Mouse (Mus musculus): ENCODE measurements around the gene Ptgis.

- no peak for TF ChIP-seq POLR2A (IDR thresholded peaks at IDR 0.05; ENCODE audit: low read depth, low read length)
- no peak for TF ChIP-seq CTCF (IDR thresholded peaks at IDR 0.05; ENCODE audit: extremely low read depth, insufficient read length, insufficient replicate concordance, low read depth, low read length)
Observed at GRCm38 (mm10) chr2:167265021-167265420, 24.6 kb upstream of the Ptgis start.
